In the genomic region with DNA sequence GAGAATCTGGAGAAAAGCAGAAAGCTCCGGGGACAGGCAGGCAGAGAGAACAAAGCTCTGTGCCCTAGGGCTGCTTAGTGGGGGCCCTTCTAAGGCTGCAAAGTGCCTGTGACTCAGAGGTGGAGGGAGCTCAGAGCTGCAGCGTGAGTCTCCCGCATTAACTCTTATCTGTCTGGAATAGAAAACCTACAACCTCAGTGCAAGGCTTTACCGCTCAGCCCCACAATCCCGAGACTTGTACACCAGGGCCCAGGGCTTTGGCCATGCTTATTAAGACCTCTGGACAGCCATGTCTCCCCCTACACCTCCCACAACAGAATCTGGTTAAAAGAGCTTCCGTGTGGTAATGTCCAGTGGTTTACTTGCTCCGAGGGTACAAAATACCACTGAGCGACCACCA, we compare ENCODE assay signal across 8 mouse cellular contexts. TPM values are rescaled to one million over a fixed set of nuclear protein-coding genes. Genes with fewer than 3 reads are reported as not detected.
DNase-seq lines count a peak whose midpoint lies in the region; ATAC-seq lines count a peak whose summit lies in the region.

No protein-coding gene starts in this region.

- peak overlapping the region; percentile 96 for H3K4me2 ChIP-seq in kidney, embryonic 16.5 days (replicated peaks; ENCODE audit: low read depth, low read length)
- peak overlapping the region; percentile 95 for H3K4me2 ChIP-seq in intestine, embryonic 16.5 days (ENCODE audit: low read depth, low read length)
- H3K4me2 ChIP-seq in neural tube, embryonic 14.5 days (ENCODE audit: low read depth, low read length), result peak overlapping the region; percentile 86

- H3K27ac ChIP-seq in kidney, embryonic 16.5 days (ENCODE audit: low read length), result no peak overlapping the region
- no peak overlapping the region for H3K27ac ChIP-seq in intestine, embryonic 16.5 days (ENCODE audit: low read length)
- peak overlapping the region; percentile 45 for H3K27ac ChIP-seq in neural tube, embryonic 14.5 days (ENCODE audit: low read depth, low read length)

- no peaks in the 10 kb centered on the region for H3K9me3 ChIP-seq in kidney, embryonic 16.5 days (ENCODE audit: low read length)
- H3K9me3 ChIP-seq in intestine, embryonic 16.5 days (ENCODE audit: control insufficient read depth, low read length), result no peaks in the 10 kb centered on the region
- H3K9me3 ChIP-seq in neural tube, embryonic 14.5 days (ENCODE audit: control insufficient read depth, low read length), result no peaks in the 10 kb centered on the region

- peak overlapping the region; percentile 76 for H3K9ac ChIP-seq in kidney, embryonic 16.5 days (replicated peaks; ENCODE audit: low read length)
- peak overlapping the region; percentile 47; the same call in 1 of the 2 replicates for H3K9ac ChIP-seq in intestine, embryonic 16.5 days (ENCODE audit: low read depth, low read length)
- H3K9ac ChIP-seq in neural tube, embryonic 14.5 days (replicated peaks; ENCODE audit: low read depth, low read length), result no peak overlapping the region

- H3K4me1 ChIP-seq in kidney, embryonic 16.5 days (ENCODE audit: insufficient read depth, low read length), result peaks cover 12% of the 10 kb centered on the region
- H3K4me1 ChIP-seq in intestine, embryonic 16.5 days (ENCODE audit: control insufficient read depth, insufficient read depth, low read length), result peaks cover 8% of the 10 kb centered on the region
- peaks cover 3% of the 10 kb centered on the region for H3K4me1 ChIP-seq in neural tube, embryonic 14.5 days (ENCODE audit: control insufficient read depth, insufficient read depth, low read length)

- H3K4me3 ChIP-seq in kidney, embryonic 16.5 days (ENCODE audit: low read length), result peak overlapping the region; percentile 70
- peak overlapping the region; percentile 73; the same call in 1 of the 2 replicates for H3K4me3 ChIP-seq in intestine, embryonic 16.5 days (ENCODE audit: low read length)
- H3K4me3 ChIP-seq in neural tube, embryonic 14.5 days (ENCODE audit: low read depth, low read length), result peak overlapping the region; percentile 51

- DNase-seq in kidney, adult 9 months, result no peak
- peak; percentile 59 for DNase-seq in embryo, embryonic 10.5 days (ENCODE audit: low spot score)
- no peak for DNase-seq in ovary, postnatal 14 days (ENCODE audit: low spot score)

- no peaks in the 10 kb centered on the region for H3K36me3 ChIP-seq in kidney, embryonic 16.5 days (ENCODE audit: insufficient read depth, low read length)
- H3K36me3 ChIP-seq in intestine, embryonic 16.5 days (ENCODE audit: control insufficient read depth, insufficient read depth, low read length), result no peaks in the 10 kb centered on the region
- H3K36me3 ChIP-seq in neural tube, embryonic 14.5 days (ENCODE audit: control insufficient read depth, insufficient read depth, low read length), result no peaks in the 10 kb centered on the region

- ATAC-seq in kidney, embryonic 16.5 days (ENCODE audit: low FRiP score, low TSS enrichment), result no peak
- ATAC-seq in intestine, embryonic 16.5 days, result no peak
- no peak for ATAC-seq in neural tube, embryonic 14.5 days (ENCODE audit: low read depth)
- ATAC-seq in megakaryocyte progenitor cell, adult 5-6 weeks (replicated peaks; ENCODE audit: poor library complexity), result no peak
- ATAC-seq in inflammation-experienced regulatory T-cells, adult 6 months, result no peak

- H3K27me3 ChIP-seq in kidney, embryonic 16.5 days (ENCODE audit: insufficient read depth, low read length), result peaks cover 17% of the 10 kb centered on the region
- peaks cover 2% of the 10 kb centered on the region; the same call in 1 of the 2 replicates for H3K27me3 ChIP-seq in intestine, embryonic 16.5 days (replicated peaks; ENCODE audit: control insufficient read depth, insufficient read depth, low read length)
- H3K27me3 ChIP-seq in neural tube, embryonic 14.5 days (ENCODE audit: control insufficient read depth, insufficient read depth, low read length), result peaks cover 5% of the 10 kb centered on the region

- WGBS in kidney, embryonic 16.5 days, result 3% methylated on average over 8 of the region's 8 CpGs
- 5% methylated on average over 8 of the region's 8 CpGs for WGBS in intestine, embryonic 16.5 days
- 3% methylated on average over 8 of the region's 8 CpGs for WGBS in neural tube, embryonic 14.5 days

RNA-seq across cellular contexts. Expression of a gene that starts 0.8 kb away (rescaled TPM):
- polyA plus RNA-seq in kidney, embryonic 16.5 days (2015; fragmentation: Nextera tagmentation; extraction: Ambion mirVana), result 10.2 and 13.5 TPM in 2 replicates
- polyA plus RNA-seq in intestine, embryonic 16.5 days (2015; fragmentation: Nextera tagmentation; extraction: Ambion mirVana), result 5.7 and 6.4 TPM in 2 replicates
- 27.2 and 33.7 TPM in 2 replicates for polyA plus RNA-seq in neural tube, embryonic 14.5 days (2014; fragmentation: Nextera tagmentation; extraction: Ambion mirVana)
- total RNA-seq in megakaryocyte progenitor cell, adult 5-6 weeks (2015), result 98.4 and 104 TPM in 2 replicates
- 54.1 and 64.9 TPM in 2 replicates for total RNA-seq in megakaryocyte progenitor cell, adult 5-6 weeks (2017)
- 1 to 10 TPM in 1 of 3 experiments, under 1 TPM in 2; 0.37 to 2.4 (median 0.98) TPM for polyA plus RNA-seq in inflammation-experienced regulatory T-cells, adult 6 months (2017; shearing (Covaris generic))
